Mouse (Mus musculus) layer of hippocampus, adult 9-10 months (tissue): Measurements from ENCODE around the gene Gm4924.

ENCODE experiments used
- DNase-seq: peaks from one replicate; pipeline ENCODE4 v3.0.0; 2022; ENCODE audit warnings: low spot score

Gene Gm4924

DNA sequence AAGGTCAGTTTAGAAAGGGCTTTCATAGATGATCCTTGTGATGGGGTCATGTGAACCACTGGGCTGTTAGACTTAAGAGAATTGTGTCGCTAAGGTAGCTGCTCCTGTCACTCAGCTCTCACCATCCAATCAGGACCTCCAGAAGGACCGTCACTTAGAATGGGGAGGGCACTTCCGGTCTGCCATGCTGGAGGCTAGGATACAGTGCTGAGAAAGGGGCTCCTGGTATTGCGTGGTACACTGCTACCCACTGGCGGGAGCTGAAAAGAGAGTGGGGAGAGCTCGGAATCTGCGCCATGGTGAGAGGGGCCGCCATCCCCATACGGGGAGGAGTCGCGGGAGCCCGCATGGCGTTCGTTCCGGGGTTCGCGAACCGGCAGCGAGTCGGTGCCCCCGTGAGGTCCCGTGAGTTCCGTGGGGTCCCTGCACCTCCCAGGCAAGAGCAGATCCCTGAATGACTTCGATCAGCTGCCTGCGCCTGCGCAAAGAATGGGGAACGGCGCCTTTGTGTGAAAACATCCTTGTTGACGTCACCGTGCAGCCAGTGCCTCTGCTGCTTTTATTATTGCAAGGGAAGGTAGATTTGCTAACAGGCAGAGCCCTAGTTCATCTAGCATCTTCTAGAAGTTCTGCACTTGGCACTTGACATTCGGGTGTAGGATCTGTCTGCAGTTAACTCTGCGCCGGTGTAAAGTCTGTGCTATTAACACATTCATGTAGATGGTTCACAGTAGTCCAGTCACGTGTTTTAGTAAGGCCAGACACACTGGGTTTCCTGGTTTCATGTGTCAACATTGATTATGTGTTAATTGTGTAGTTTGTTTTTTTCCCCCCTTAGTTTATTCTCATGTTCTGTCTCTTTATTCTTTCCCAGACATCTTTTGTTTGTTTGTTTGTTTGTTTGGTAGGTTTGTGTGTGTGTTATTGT, at the start of gene Gm4924:
Gene Gm4924, plus strand, starts transcription at position 173 of the 928 bp plus-strand sequence.
- DNase-seq = peak; percentile 83

DNA sequence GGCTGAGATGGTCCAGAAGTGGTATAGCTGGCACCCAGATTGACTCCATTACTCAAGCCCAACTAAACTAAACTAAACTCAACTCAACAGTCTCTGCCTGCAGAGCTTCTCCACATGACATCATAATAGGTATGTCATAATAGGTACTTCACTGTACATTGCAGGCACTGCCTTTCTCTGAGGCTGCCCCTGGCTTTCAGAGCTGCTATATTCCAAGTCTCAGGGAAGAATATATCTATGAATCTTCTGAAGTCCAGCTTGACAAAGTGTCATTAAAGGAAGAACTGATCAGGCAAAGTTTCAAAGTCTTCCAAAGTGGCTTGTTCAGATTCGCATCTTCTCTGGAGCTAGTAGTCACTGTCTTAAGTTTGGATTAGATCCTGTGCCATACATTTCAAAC, 37.6 kb upstream of the Gm4924 start, which contains the start of gene 4932415D10Rik:
Gene 4932415D10Rik, minus strand, starts transcription at position 101 of the 400 bp plus-strand sequence.
- no peak for DNase-seq

DNA sequence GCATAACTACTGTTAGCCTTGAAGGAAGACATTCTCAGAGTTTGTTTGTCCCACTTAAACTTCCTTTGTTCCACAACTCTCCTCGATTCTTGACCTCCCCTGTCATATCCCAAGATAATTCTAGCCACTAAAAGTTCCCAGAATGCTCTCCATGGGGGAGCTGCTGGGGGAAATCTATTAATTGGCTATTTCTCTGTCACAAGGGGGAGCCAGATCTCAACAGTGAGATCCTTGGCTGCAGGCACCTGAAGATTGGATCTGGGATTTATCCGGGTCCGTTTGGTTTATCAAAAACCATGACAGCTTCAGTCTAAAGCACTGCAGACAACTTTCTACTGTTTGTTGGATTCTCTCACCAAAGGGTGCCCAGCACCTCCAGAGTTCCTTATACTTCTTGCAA, 33.9 kb upstream of the Gm4924 start:
- DNase-seq = no peak

DNA sequence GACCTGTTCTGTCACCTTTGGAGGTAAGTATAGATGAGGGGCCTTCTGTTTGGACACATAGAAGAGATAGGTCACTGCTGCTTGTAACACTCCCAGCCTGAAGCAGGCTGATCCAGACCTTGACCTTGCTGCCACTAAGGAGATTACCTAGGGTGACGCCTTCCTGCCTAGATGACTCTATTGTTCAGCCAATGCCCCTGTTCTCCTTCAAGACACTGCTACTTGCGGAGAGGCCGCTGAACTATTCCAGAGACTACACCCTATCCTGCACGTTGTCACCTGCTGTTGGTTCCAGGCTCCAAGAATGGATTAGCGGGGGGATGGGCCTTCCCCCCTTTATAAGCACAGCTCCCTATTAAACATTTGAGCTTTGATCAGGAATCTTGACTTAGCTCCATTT, 24.2 kb upstream of the Gm4924 start:
- no peak for DNase-seq

DNA sequence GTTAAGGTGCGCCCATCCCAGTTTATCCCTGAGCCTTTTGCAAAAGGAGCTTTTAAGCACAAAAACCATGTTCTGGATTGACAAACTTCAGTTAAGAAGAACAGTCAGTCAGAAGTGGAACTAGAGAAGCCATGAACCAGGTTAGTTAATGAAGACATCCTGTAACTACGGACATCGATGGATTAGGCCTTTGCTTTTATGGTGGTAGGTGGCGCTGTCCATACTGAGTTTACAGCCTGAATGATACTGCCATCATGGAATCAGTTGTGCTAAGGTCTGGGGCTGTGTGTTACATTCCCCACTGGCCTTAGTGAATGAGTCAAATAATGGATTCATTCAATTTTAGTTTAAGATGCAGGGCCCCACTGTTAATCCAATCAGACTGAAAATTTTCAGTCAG, 1.3 kb downstream of the Gm4924 start:
- DNase-seq = no peak

DNA sequence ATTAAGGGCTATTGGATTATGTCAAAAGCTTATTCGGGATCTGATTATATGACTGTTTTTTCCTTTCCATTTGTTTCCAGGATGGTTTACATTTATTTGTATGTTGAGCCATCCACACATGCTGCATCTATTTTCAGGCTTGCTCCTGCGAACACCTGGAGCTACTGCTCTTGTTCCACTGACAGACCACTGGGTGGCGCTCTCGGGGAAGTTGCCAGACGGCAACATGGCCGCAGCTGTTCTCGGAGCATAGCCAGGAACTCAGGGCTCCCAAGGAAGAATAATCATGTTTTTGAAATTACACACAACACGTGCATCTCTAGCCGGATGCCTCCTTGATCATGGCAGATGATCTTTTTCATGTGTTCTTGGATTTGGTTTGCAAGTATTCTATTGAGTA, 7.9 kb downstream of the Gm4924 start:
- no peak for DNase-seq

DNA sequence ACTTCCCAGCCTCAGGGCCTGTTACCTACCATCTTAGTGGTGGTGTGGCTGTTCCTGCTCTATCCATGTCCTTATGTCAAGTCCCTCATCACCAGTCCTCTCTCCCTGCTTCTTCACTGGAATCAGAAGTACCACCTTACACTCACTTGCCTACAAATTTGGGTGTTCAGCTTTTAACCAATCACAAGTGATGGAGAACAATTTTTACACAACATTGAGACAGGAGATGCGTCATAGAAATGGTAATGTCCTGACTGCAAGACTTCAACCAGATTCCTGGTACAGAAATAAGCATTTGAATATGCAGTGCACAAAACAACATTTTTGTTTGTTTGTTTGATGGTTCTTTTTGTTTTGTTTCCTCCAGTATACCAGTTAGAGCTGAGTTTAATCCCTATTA, 28.9 kb downstream of the Gm4924 start:
- DNase-seq = no peak

DNA sequence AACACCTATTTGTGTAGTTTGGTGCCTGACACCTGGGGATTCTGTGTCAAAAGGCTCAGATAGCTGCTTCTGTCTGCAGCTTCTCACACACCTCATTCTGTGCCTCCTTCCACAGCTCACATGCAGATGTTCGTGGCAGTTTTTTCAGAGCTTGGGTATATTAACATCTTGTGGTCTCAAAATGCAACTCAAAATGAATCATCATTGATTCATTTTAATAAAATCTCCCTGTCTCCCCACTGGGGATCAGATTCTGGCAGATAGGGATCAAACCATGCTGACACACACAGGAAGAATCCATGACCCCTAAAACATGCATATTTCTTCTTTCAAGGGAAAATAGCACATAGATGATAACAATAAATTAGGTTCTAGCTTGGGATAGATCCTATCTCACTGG, 55.5 kb downstream of the Gm4924 start:
- DNase-seq = no peak

DNA sequence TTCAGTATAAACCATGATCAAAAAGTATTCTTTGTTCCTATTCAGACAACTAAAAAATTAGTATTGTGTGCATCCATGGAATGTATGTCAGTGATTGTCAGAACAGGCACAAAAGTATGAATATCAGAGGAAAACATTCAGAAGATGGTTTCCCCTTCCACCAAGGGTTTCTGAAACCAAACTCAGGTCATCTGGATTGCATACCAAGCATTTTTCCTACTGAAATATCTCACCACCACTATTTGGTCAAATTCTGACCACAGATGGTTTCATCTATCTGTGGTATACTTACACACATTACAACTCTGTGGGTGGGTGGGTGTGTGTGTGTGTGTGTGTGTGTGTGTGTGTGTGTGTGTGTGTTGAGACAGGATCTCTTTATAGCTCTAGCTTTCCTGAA, 69.6 kb downstream of the Gm4924 start:
- DNase-seq = no peak
